Mouse (Mus musculus): Measurements from ENCODE around the gene 4931406C07Rik. TPM values are rescaled to one million over a fixed set of nuclear protein-coding genes. Genes with fewer than 3 reads are reported as not detected.
A peak's percentile ranks its signal among the peaks of the same experiment; 100 is the strongest.

4931406C07Rik gene
- total and polyA plus RNA-seq, 3 experiments = 12.8 to 56.2 (median 31.8) TPM

DNA sequence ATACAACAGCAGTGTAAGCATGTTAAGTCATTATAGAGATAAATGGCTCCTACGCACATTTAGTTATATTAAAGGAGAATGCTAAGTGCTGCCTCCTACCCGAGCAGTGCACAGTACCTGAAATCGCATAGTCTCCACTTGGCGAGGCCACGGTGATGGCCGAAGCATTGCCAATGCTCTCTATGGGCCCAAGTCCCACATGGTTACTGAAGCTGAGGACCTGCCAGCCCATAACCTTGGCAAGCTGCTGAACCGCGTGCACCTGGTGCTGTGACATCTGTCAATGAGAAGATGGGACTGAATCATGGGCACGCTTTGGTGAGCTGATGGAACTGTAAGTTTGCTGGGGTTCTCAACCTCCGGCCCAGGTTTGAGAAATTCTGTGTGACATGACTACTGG, 42.8 kb downstream of the 4931406C07Rik start:
- no peak overlapping the region for H3K4me3 ChIP-seq (ENCODE audit: control insufficient read depth in 1 of 2, insufficient read depth in 1 of 2, low read depth in 2 of 2, low read length in 2 of 2)
- H3K36me3 ChIP-seq (ENCODE audit: control insufficient read depth in 1 of 2, insufficient read depth in 2 of 2, low read length in 2 of 2) = peaks cover 0 to 55% of the 10 kb centered on the region in 2 experiments; a peak in 2 of 4 replicates
- no peak for TF ChIP-seq MAFK (IDR thresholded peaks at IDR 0.05; ENCODE audit: borderline replicate concordance, low read depth, low read length)
- 0 out of 4 replicates have a peak, but pooled peaks of 1 of the 2 experiments have one; percentile 15 for TF ChIP-seq POLR2A (IDR thresholded peaks at IDR 0.05; ENCODE audit: control insufficient read depth in 1 of 2, insufficient read depth in 1 of 2, low read depth in 1 of 2, low read length in 2 of 2, poor library complexity in 1 of 2)

DNA sequence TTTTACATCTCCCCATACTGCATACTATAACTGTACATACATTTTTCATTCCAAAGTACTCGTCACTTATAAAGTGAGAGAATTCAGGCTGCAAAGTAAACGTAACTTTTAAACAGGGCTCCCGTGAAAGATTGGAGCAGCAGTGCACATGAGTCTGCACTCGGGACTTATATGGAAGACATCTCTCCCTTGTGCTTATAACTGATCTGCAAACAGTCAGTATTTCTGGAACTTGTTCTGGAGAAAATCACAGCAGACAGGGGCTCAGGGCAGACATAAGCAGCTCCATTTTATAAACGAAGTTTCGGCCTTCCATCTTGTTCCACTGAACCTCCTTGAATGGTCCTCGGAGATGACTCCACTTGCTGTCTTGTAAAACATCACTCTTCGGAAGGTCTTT, 44.3 kb downstream of the 4931406C07Rik start:
- Histone ChIP-seq H3K9ac (ENCODE audit: control insufficient read depth, low read depth, low read length, poor library complexity, severe bottlenecking) (no peak overlapping the region), H3K9me3 (replicated peaks; ENCODE audit: insufficient read depth, low read length) (no peaks in the 10 kb centered on the region), H3K4me1 (ENCODE audit: control insufficient read depth in 1 of 2, insufficient read depth in 2 of 2, low read length in 2 of 2) (no peaks in the 10 kb centered on the region), H3K79me2 (ENCODE audit: control insufficient read depth, insufficient read depth, low read length, poor library complexity) (no peaks in the 10 kb centered on the region), H3K27me3 (ENCODE audit: control insufficient read depth in 1 of 2, insufficient read depth in 2 of 2, low read length in 2 of 2) (no peaks in the 10 kb centered on the region), H3K4me3 (ENCODE audit: control insufficient read depth in 1 of 2, insufficient read depth in 1 of 2, low read depth in 2 of 2, low read length in 2 of 2) (no peak overlapping the region), H3K36me3 (ENCODE audit: control insufficient read depth in 1 of 2, insufficient read depth in 2 of 2, low read length in 2 of 2) (peaks cover 0 to 41% of the 10 kb centered on the region in 2 experiments; a peak in 2 of 4 replicates), H3K27ac (ENCODE audit: control insufficient read depth, low read depth, low read length) (no peak overlapping the region)
- TF ChIP-seq MXI1 (IDR thresholded peaks at IDR 0.05; ENCODE audit: low read depth, low read length) (no peak), GATA1 (IDR thresholded peaks at IDR 0.05; ENCODE audit: low read depth, low read length) (no peak), EP300 (IDR thresholded peaks at IDR 0.05; ENCODE audit: low read depth in 1 of 2, low read length in 2 of 2) (no peak), MYB (IDR thresholded peaks at IDR 0.05; ENCODE audit: low read depth, low read length) (no peak), CHD1 (IDR thresholded peaks at IDR 0.05; ENCODE audit: low read depth, low read length) (no peak), MAZ (IDR thresholded peaks at IDR 0.05; ENCODE audit: low read depth, low read length) (no peak), USF2 (IDR thresholded peaks at IDR 0.05; ENCODE audit: borderline replicate concordance in 1 of 2, insufficient read depth in 1 of 2, low read depth in 1 of 2, low read length in 2 of 2) (no peak), POLR2A (IDR thresholded peaks at IDR 0.05; ENCODE audit: control insufficient read depth in 1 of 2, insufficient read depth in 1 of 2, low read depth in 1 of 2, low read length in 2 of 2, poor library complexity in 1 of 2) (no peak), NRF1 (IDR thresholded peaks at IDR 0.05; ENCODE audit: insufficient read depth, low read depth, low read length, poor library complexity, severe bottlenecking) (no peak), MAFK (IDR thresholded peaks at IDR 0.05; ENCODE audit: borderline replicate concordance, low read depth, low read length) (no peak), POLR2AphosphoS2 (IDR thresholded peaks at IDR 0.05; ENCODE audit: low read length) (no peak), ETS1 (IDR thresholded peaks at IDR 0.05; ENCODE audit: low read depth, low read length) (no peak), ZNF384 (IDR thresholded peaks at IDR 0.05; ENCODE audit: low read depth, low read length) (no peak), MEF2A (IDR thresholded peaks at IDR 0.05; ENCODE audit: extremely low read depth, insufficient replicate concordance, low read depth, low read length, poor library complexity, severe bottlenecking) (no peak)
- DNase-seq (ENCODE audit: low read depth, low spot score) = no peak

More for the DNA sequence above, 42.8 kb downstream of the 4931406C07Rik start:
- Histone ChIP-seq H3K27ac (ENCODE audit: control insufficient read depth, low read depth, low read length) (no peak overlapping the region), H3K27me3 (ENCODE audit: control insufficient read depth in 1 of 2, insufficient read depth in 2 of 2, low read length in 2 of 2) (no peaks in the 10 kb centered on the region), H3K9ac (ENCODE audit: control insufficient read depth, low read depth, low read length, poor library complexity, severe bottlenecking) (no peak overlapping the region), H3K9me3 (replicated peaks; ENCODE audit: insufficient read depth, low read length) (no peaks in the 10 kb centered on the region), H3K4me1 (ENCODE audit: control insufficient read depth in 1 of 2, insufficient read depth in 2 of 2, low read length in 2 of 2) (no peaks in the 10 kb centered on the region), H3K79me2 (ENCODE audit: control insufficient read depth, insufficient read depth, low read length, poor library complexity) (no peaks in the 10 kb centered on the region)
- DNase-seq (ENCODE audit: low read depth, low spot score) = no peak

Measured in MEL (cell line).